Mouse (Mus musculus): Measurements from ENCODE around the gene Gm17689. TPM values are rescaled to one million over a fixed set of nuclear protein-coding genes. Genes with fewer than 3 reads are reported as not detected.

Gene Gm17689
- polyA plus RNA-seq (2012; rRNA removed) (not detected in 2 replicates), polyA plus RNA-seq (2014; fragmentation: Nextera tagmentation; extraction: Ambion mirVana) (not detected in 2 replicates)

DNA sequence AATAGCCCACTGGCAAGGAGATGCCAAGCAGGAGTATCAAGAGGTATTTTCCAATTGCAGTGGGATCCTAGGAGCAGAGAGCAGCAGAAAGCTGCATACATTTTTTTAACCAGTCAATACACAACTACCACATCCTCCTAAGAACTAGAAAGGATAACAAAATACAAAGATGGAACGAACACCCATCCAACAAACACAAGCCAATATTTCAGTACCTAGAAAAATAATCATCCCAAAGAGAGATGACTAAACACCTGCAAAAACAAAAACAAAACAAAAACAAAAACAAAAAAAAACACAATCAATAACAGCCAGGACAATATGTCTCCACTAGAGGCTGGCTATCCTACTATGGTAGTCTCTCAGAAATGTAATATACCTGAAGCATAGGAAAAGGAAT, at the start of gene Gm17689:
Gene Gm17689 (minus strand): TSS at position 101 of the 400 bp plus-strand sequence.
- Histone ChIP-seq H3K4me1 (replicated peaks; ENCODE audit: control insufficient read depth in 2 of 2, insufficient read depth in 2 of 2, low read length in 1 of 2) (no peaks in the 10 kb centered on the region), H3K9ac (replicated peaks) (no peak within 1 kb of the TSS), H3K4me2 (ENCODE audit: low read depth) (no peak within 1 kb of the TSS), H3K36me3 (replicated peaks; ENCODE audit: control insufficient read depth, insufficient read depth, low read depth) (no peaks in the 10 kb centered on the region), H3K4me3 (ENCODE audit: insufficient read depth in 1 of 2, low read depth in 2 of 2, low read length in 2 of 2) (no peak within 1 kb of the TSS), H3K27me3 (ENCODE audit: control insufficient read depth, insufficient read depth, low read length) (no peaks in the 10 kb centered on the region), H3K9me3 (ENCODE audit: control insufficient read depth, low read length) (no peaks in the 10 kb centered on the region), H3K27ac (no peak within 1 kb of the TSS)
- WGBS (ENCODE audit: insufficient replicate concordance), result 43% methylated on average over 1 of the region's 1 CpGs
- ATAC-seq (ENCODE audit: insufficient read depth), result no peak
- DNase-seq (ENCODE audit: low read depth in 3 of 3, low spot score in 3 of 3), result no peak
- TF ChIP-seq CTCF (IDR thresholded peaks at IDR 0.05; ENCODE audit: low read depth), result no peak
- TF ChIP-seq EP300 (IDR thresholded peaks at IDR 0.05; ENCODE audit: low read depth), result no peak

- Histone ChIP-seq H3K4me3 (ENCODE audit: insufficient read depth in 1 of 2, low read depth in 2 of 2, low read length in 2 of 2) (no peak within 1 kb of the TSS), H3K4me1 (replicated peaks; ENCODE audit: control insufficient read depth in 2 of 2, insufficient read depth in 2 of 2, low read length in 1 of 2) (no peaks in the 10 kb centered on the region), H3K27ac (no peak within 1 kb of the TSS), H3K36me3 (replicated peaks; ENCODE audit: control insufficient read depth, insufficient read depth, low read depth) (no peaks in the 10 kb centered on the region), H3K9me3 (ENCODE audit: control insufficient read depth, low read length) (no peaks in the 10 kb centered on the region), H3K9ac (replicated peaks) (no peak within 1 kb of the TSS), H3K4me2 (ENCODE audit: low read depth) (no peak within 1 kb of the TSS), H3K27me3 (ENCODE audit: control insufficient read depth, insufficient read depth, low read length) (no peaks in the 10 kb centered on the region)
- ATAC-seq (ENCODE audit: insufficient read depth) (no peak), DNase-seq (ENCODE audit: low read depth in 3 of 3, low spot score in 3 of 3) (no peak)
- WGBS (ENCODE audit: insufficient replicate concordance), result 75% methylated on average over 2 of the region's 2 CpGs
- TF ChIP-seq EP300 (IDR thresholded peaks at IDR 0.05; ENCODE audit: low read depth) (no peak), CTCF (IDR thresholded peaks at IDR 0.05; ENCODE audit: low read depth) (no peak)
These were observed 40.6 kb downstream of the Gm17689 start, which contains the start of gene Gm5615 for GRCm38 (mm10) chr9:36541863-36542262. TSS of gene Gm5615 (minus strand) at chr9:36541963.

Other genes starting within 250 kb of the Gm17689 start
- gene Gm7257, start 150.8 kb downstream of the Gm17689 start, polyA plus RNA-seq (2012; rRNA removed), result not detected in 2 replicates
- not detected in 2 replicates for gene Gm7257, start 150.8 kb downstream of the Gm17689 start, polyA plus RNA-seq (2014; fragmentation: Nextera tagmentation; extraction: Ambion mirVana)
- gene Gm9513, start 107.0 kb downstream of the Gm17689 start, polyA plus RNA-seq (2012; rRNA removed), result not detected in 2 replicates
- not detected in 2 replicates for gene Gm9513, start 107.0 kb downstream of the Gm17689 start, polyA plus RNA-seq (2014; fragmentation: Nextera tagmentation; extraction: Ambion mirVana)
- not detected in 2 replicates for gene Gm5615, start 40.7 kb downstream of the Gm17689 start, polyA plus RNA-seq (2012; rRNA removed)
- gene Gm5615, start 40.7 kb downstream of the Gm17689 start, polyA plus RNA-seq (2014; fragmentation: Nextera tagmentation; extraction: Ambion mirVana), result not detected in 2 replicates
- not detected in 2 replicates for gene A630095E13Rik, start 60.7 kb upstream of the Gm17689 start, polyA plus RNA-seq (2012; rRNA removed)
- gene A630095E13Rik, start 60.7 kb upstream of the Gm17689 start, polyA plus RNA-seq (2014; fragmentation: Nextera tagmentation; extraction: Ambion mirVana), result not detected in 2 replicates
- not detected in 2 replicates for gene Acrv1, start 110.6 kb upstream of the Gm17689 start, polyA plus RNA-seq (2012; rRNA removed)
- not detected in 2 replicates for gene Acrv1, start 110.6 kb upstream of the Gm17689 start, polyA plus RNA-seq (2014; fragmentation: Nextera tagmentation; extraction: Ambion mirVana)
- 5.7 and 8.1 TPM in 2 replicates for gene Chek1, start 144.4 kb upstream of the Gm17689 start, polyA plus RNA-seq (2012; rRNA removed)
- 19.7 and 26.9 TPM in 2 replicates for gene Chek1, start 144.4 kb upstream of the Gm17689 start, polyA plus RNA-seq (2014; fragmentation: Nextera tagmentation; extraction: Ambion mirVana)
- 49.3 and 73.7 TPM in 2 replicates for gene Stt3a, start 185.0 kb upstream of the Gm17689 start, polyA plus RNA-seq (2012; rRNA removed)
- 142 and 144 TPM in 2 replicates for gene Stt3a, start 185.0 kb upstream of the Gm17689 start, polyA plus RNA-seq (2014; fragmentation: Nextera tagmentation; extraction: Ambion mirVana)
- 16.1 and 17.8 TPM in 2 replicates for gene Ei24, start 214.8 kb upstream of the Gm17689 start, polyA plus RNA-seq (2012; rRNA removed)
- 12.4 and 12.8 TPM in 2 replicates for gene Ei24, start 214.8 kb upstream of the Gm17689 start, polyA plus RNA-seq (2014; fragmentation: Nextera tagmentation; extraction: Ambion mirVana)
- gene Fez1, start 239.2 kb upstream of the Gm17689 start, polyA plus RNA-seq (2012; rRNA removed), result 0.12 and 0.26 TPM in 2 replicates
- 0.28 TPM in 1 of 2 replicates, not detected in the other for gene Fez1, start 239.2 kb upstream of the Gm17689 start, polyA plus RNA-seq (2014; fragmentation: Nextera tagmentation; extraction: Ambion mirVana)